9 mouse cellular contexts compared by ENCODE assay signal in genomic region chr6:86157253-86158234, GRCm38 (mm10). TPM values are rescaled to one million over a fixed set of nuclear protein-coding genes. Genes with fewer than 3 reads are reported as not detected.
DNase-seq lines count a peak whose midpoint lies in the region; ATAC-seq lines count a peak whose summit lies in the region.
"Had no signal": no experiment of that assay in that cellular context is flagged by ENCODE, and none has a peak within 500 bp of the region (broad histone marks: within the 10 kb centered on the region; RNA-seq: fewer than 3 reads in every experiment).

No protein-coding gene starts in this region.

- no peak overlapping the region for H3K27ac ChIP-seq in liver, embryonic 11.5 days (ENCODE audit: low read depth, low read length)
- H3K27ac ChIP-seq: embryonic facial prominence, embryonic 12.5 days had no signal

- intact Hi-C loops in heart, postnatal 10 days (cut with DNase I): no loop called here

- H3K36me3 ChIP-seq in liver, embryonic 11.5 days (ENCODE audit: control insufficient read depth, insufficient read depth, low read length): no peaks in the 10 kb centered on the region
- H3K36me3 ChIP-seq: embryonic facial prominence, embryonic 12.5 days had no signal

- peak; percentile 28 to 36 for DNase-seq in layer of hippocampus, postnatal 10 days (ENCODE audit: low spot score in 2 of 2)
- DNase-seq in layer of hippocampus, adult 8-10 months (ENCODE audit: low spot score in 2 of 2): no peak
- peak; percentile 62 for DNase-seq in R1 (ENCODE audit: low read depth, low spot score)
- DNase-seq in heart, postnatal 10 days: peak; percentile 27 to 47
- peak; percentile 71 for DNase-seq in lung, postnatal 14 days
- DNase-seq in embryo, embryonic 11 days: no peak
- DNase-seq in liver, embryonic 11.5 days (ENCODE audit: low spot score): no peak

- H3K27me3 ChIP-seq in liver, embryonic 11.5 days (replicated peaks; ENCODE audit: control insufficient read depth, insufficient read depth, low read length): no peaks in the 10 kb centered on the region
- H3K27me3 ChIP-seq: embryonic facial prominence, embryonic 12.5 days had no signal

- no peak for ATAC-seq in monocyte, adult 5-6 weeks (replicated peaks; ENCODE audit: insufficient number of reproducible peaks, low FRiP score, low TSS enrichment, poor library complexity, severe bottlenecking)
- ATAC-seq in liver, embryonic 11.5 days (replicated peaks; ENCODE audit: low FRiP score): no peak

- no peak overlapping the region for H3K4me3 ChIP-seq in liver, embryonic 11.5 days (ENCODE audit: low read depth, low read length)
- H3K4me3 ChIP-seq: embryonic facial prominence, embryonic 12.5 days had no signal

- no peak overlapping the region for H3K4me2 ChIP-seq in liver, embryonic 11.5 days
- H3K4me2 ChIP-seq: embryonic facial prominence, embryonic 12.5 days had no signal

- no peaks in the 10 kb centered on the region for H3K4me1 ChIP-seq in liver, embryonic 11.5 days (replicated peaks; ENCODE audit: control insufficient read depth, insufficient read depth, low read length)

- H3K9me3 ChIP-seq in liver, embryonic 11.5 days (ENCODE audit: control insufficient read depth, low read length): no peaks in the 10 kb centered on the region
- H3K9me3 ChIP-seq: embryonic facial prominence, embryonic 12.5 days had no signal

- no peak overlapping the region for H3K9ac ChIP-seq in liver, embryonic 11.5 days (ENCODE audit: low read depth, low read length)
- H3K9ac ChIP-seq: embryonic facial prominence, embryonic 12.5 days had no signal

- 73% methylated on average over 17 of the region's 17 CpGs for WGBS in liver, embryonic 11.5 days

RNA-seq across cellular contexts. Expression of gene Tgfa, which starts 37.5 kb away (rescaled TPM):
- 10 to 100 TPM; 36.2 to 38.5 TPM for total RNA-seq in layer of hippocampus, postnatal 10 days (2021)
- 10 to 100 TPM; 24.5 to 29.9 (median 26.2) TPM for total RNA-seq in layer of hippocampus, adult 8-10 months (2022)
- 1 to 10 TPM; 1.5 to 2.1 TPM for total RNA-seq in heart, postnatal 10 days (2021)
- total RNA-seq in monocyte, adult 5-6 weeks (2017): 0.10 TPM in 1 of 3 replicates, not detected in the others
- polyA plus RNA-seq in liver, embryonic 11.5 days (2014; fragmentation: Nextera tagmentation; extraction: Ambion mirVana): 0.99 and 1.2 TPM in 2 replicates

Comparison
In these comparisons a context has a peak if more than half of its experiments do, and no peak if none do; other contexts are left out.
1. DNase-seq: peak in layer of hippocampus, postnatal 10 days (2 of 2), R1 (single experiment), heart, postnatal 10 days (2 of 2) and lung, postnatal 14 days (single experiment); none in layer of hippocampus, adult 8-10 months (0 of 2), embryo, embryonic 11 days (single experiment) and liver, embryonic 11.5 days (single experiment).
2. RNA of gene Tgfa, which starts 37.5 kb away (total RNA-seq): 36.2 to 38.5 TPM in layer of hippocampus, postnatal 10 days and 24.5 to 29.9 TPM in layer of hippocampus, adult 8-10 months; 1.5 to 2.1 TPM in heart, postnatal 10 days and 0.10 TPM in monocyte, adult 5-6 weeks; every median in the first group is over 4 times any median in the second.